Mouse (Mus musculus): ENCODE measurements around the gene Med20. TPM values are rescaled to one million over a fixed set of nuclear protein-coding genes. Genes with fewer than 3 reads are reported as not detected.
A peak's percentile ranks its signal among the peaks of the same experiment; 100 is the strongest.

Gene Med20
- total and polyA plus RNA-seq, 3 experiments: 45.7 to 62.6 TPM; not detected in 1

- TF ChIP-seq BHLHE40 (IDR thresholded peaks at IDR 0.05; ENCODE audit: borderline replicate concordance, low read depth, low read length): peak; percentile 92
- no peak for TF ChIP-seq CTCF (IDR thresholded peaks at IDR 0.05 in 2 of 3, conservative IDR thresholded peaks at IDR 0.05 in 1 of 3; ENCODE audit: control insufficient read depth in 1 of 3, insufficient read depth in 1 of 3, low read depth in 2 of 3, low read length in 3 of 3, poor library complexity in 1 of 3, severe bottlenecking in 1 of 3)
- peak; percentile 96 for TF ChIP-seq MYC (IDR thresholded peaks at IDR 0.05; ENCODE audit: low read depth, low read length)
- TF ChIP-seq NRF1 (IDR thresholded peaks at IDR 0.05; ENCODE audit: insufficient read depth, low read depth, low read length, poor library complexity, severe bottlenecking): peak; percentile 84
- TF ChIP-seq ZKSCAN1 (IDR thresholded peaks at IDR 0.05; ENCODE audit: low read depth, low read length): no peak
- no peak; the same call in 1 of the 2 replicates for TF ChIP-seq E2F4 (IDR thresholded peaks at IDR 0.05; ENCODE audit: borderline replicate concordance, low read depth, low read length)
- TF ChIP-seq CHD2 (IDR thresholded peaks at IDR 0.05; ENCODE audit: low read length): peak; percentile 54; the same call in 1 of the 2 replicates
- TF ChIP-seq POLR2A (IDR thresholded peaks at IDR 0.05; ENCODE audit: control insufficient read depth in 1 of 2, insufficient read depth in 1 of 2, low read depth in 1 of 2, low read length in 2 of 2, poor library complexity in 1 of 2): peak in 1 of 2 experiments; percentile 43; a peak in 1 of 4 replicates
- TF ChIP-seq ZNF384 (IDR thresholded peaks at IDR 0.05; ENCODE audit: low read depth, low read length): peak; percentile 57
- TF ChIP-seq ETS1 (IDR thresholded peaks at IDR 0.05; ENCODE audit: low read depth, low read length): peak; percentile 92
- TF ChIP-seq HCFC1 (IDR thresholded peaks at IDR 0.05; ENCODE audit: low read depth, low read length): peak; percentile 67
- TF ChIP-seq MAFK (IDR thresholded peaks at IDR 0.05; ENCODE audit: borderline replicate concordance, low read depth, low read length): peak; percentile 74; the same call in 1 of the 2 replicates
- peak; percentile 89 for TF ChIP-seq ZMIZ1 (IDR thresholded peaks at IDR 0.05; ENCODE audit: low read depth, low read length)
- no peak for TF ChIP-seq SMC3 (IDR thresholded peaks at IDR 0.05; ENCODE audit: low read depth, low read length)
- peak; percentile 76 for TF ChIP-seq RCOR1 (IDR thresholded peaks at IDR 0.05; ENCODE audit: low read depth, low read length)
- TF ChIP-seq UBTF (IDR thresholded peaks at IDR 0.05; ENCODE audit: borderline replicate concordance, insufficient read depth, low read depth, low read length): no peak
- peak; percentile 93 for TF ChIP-seq MYB (IDR thresholded peaks at IDR 0.05; ENCODE audit: low read depth, low read length)
- no peak for TF ChIP-seq ZC3H11A (IDR thresholded peaks at IDR 0.05; ENCODE audit: low read depth, low read length)
These were observed 6.4 kb downstream of the Med20 start (continued) for GRCm38 (mm10) chr17:47617605-47618307.

GRCm38 (mm10) chr17:47618556-47619311, 7.4 kb downstream of the Med20 start:
- DNase-seq (ENCODE audit: low read depth, low spot score): no peak
- Histone ChIP-seq H3K79me2 (ENCODE audit: control insufficient read depth, insufficient read depth, low read length, poor library complexity) (peaks cover 34% of the 10 kb centered on the region), H3K4me1 (ENCODE audit: control insufficient read depth in 1 of 2, insufficient read depth in 2 of 2, low read length in 2 of 2) (peaks cover 20 to 34% of the 10 kb centered on the region in 2 experiments), H3K4me3 (ENCODE audit: control insufficient read depth in 1 of 2, insufficient read depth in 1 of 2, low read depth in 2 of 2, low read length in 2 of 2) (no peak overlapping the region), H3K9ac (ENCODE audit: control insufficient read depth, low read depth, low read length, poor library complexity, severe bottlenecking) (peak overlapping the region; percentile 12; the same call in 1 of the 2 replicates), H3K9me3 (replicated peaks; ENCODE audit: insufficient read depth, low read length) (no peaks in the 10 kb centered on the region), H3K27ac (ENCODE audit: control insufficient read depth, low read depth, low read length) (peak overlapping the region; percentile 99), H3K27me3 (ENCODE audit: control insufficient read depth in 1 of 2, insufficient read depth in 2 of 2, low read length in 2 of 2) (no peaks in the 10 kb centered on the region), H3K36me3 (ENCODE audit: control insufficient read depth in 1 of 2, insufficient read depth in 2 of 2, low read length in 2 of 2) (peaks cover 13 to 35% of the 10 kb centered on the region in 2 experiments)
- 0 out of 2 replicates have a peak, but pooled peaks have one; percentile 42 for TF ChIP-seq CHD1 (IDR thresholded peaks at IDR 0.05; ENCODE audit: low read depth, low read length)
- no peak for TF ChIP-seq MAFK (IDR thresholded peaks at IDR 0.05; ENCODE audit: borderline replicate concordance, low read depth, low read length)
